Mouse (Mus musculus) thymus, adult 2 months (tissue): Measurements from ENCODE around the gene Dglucy. TPM values are rescaled to one million over a fixed set of nuclear protein-coding genes. Genes with fewer than 3 reads are reported as not detected.
"Not testable (repeated sequence)": the region's sequence is repeated elsewhere in the genome, so short reads cannot be mapped to it uniquely, and the experiment has no call there.

Experiments
- DNase-seq: peaks from one replicate; pipeline ENCODE4 v3.0.0; 2021
- H3K27ac ChIP-seq: fragments of 200-500 bp; 2 replicates; pipeline ENCODE4 v1.5.1; 2012; ENCODE audit warnings: low read length, control low read depth; ENCODE audit not compliant: control insufficient read depth, insufficient read depth
- H3K27me3 ChIP-seq: fragments of 200-500 bp; 2 replicates; pipeline ENCODE4 v1.6.1; 2012; ENCODE audit warnings: mild to moderate bottlenecking, low read length, moderate library complexity, mixed read lengths; ENCODE audit not compliant: control insufficient read depth, insufficient read depth
- H3K36me3 ChIP-seq: fragments of 200-500 bp; 2 replicates; pipeline ENCODE4 v1.6.1; 2012; ENCODE audit warnings: mild to moderate bottlenecking, low read length, moderate library complexity; ENCODE audit not compliant: control insufficient read depth, insufficient read depth
- H3K4me1 ChIP-seq: fragments of 200-500 bp; replicated peaks from 2 replicates; pipeline ENCODE4 v1.6.1; 2012; ENCODE audit warnings: low read length; ENCODE audit not compliant: control insufficient read depth, insufficient read depth
- H3K4me3 ChIP-seq: fragments of 200-500 bp; 2 replicates; pipeline ENCODE4 v1.5.1; 2012; ENCODE audit warnings: mild to moderate bottlenecking, low read length, control low read depth, moderate library complexity; ENCODE audit not compliant: control insufficient read depth, insufficient read depth
- CTCF ChIP-seq: fragments of 200-500 bp; IDR thresholded peaks from 2 replicates; pipeline ENCODE4 v1.5.1; 2012; ENCODE audit warnings: mild to moderate bottlenecking, control low read depth, low read length, moderate library complexity, borderline replicate concordance; ENCODE audit not compliant: control insufficient read depth, poor library complexity, insufficient read depth; ENCODE audit errors: extremely low read depth
- POLR2A ChIP-seq: fragments of 200-500 bp; IDR thresholded peaks from 2 replicates; pipeline ENCODE4 v1.6.1; 2012; ENCODE audit warnings: mild to moderate bottlenecking, low read length, control low read depth, moderate library complexity; ENCODE audit not compliant: control insufficient read depth, poor library complexity, insufficient read depth; ENCODE audit errors: extremely low read depth
- WGBS: fragments of 180-500 bp; shearing (Covaris S2); methylation state at CpG from one replicate; pipeline ENCODE4 v1.1.7; 2018; 5-methylcytosine and 5-hydroxymethylcytosine counted together
- polyA plus RNA-seq: library from polyadenylated mRNA; depleted of rRNA; stranded (reverse); fragments of >200 nt; gene quantifications from 2 replicates; pipeline ENCODE4 v1.2.3, GENCODE M21; 2012

Dglucy gene
- polyA plus RNA-seq, 1 experiment: 8.6 TPM

DNA sequence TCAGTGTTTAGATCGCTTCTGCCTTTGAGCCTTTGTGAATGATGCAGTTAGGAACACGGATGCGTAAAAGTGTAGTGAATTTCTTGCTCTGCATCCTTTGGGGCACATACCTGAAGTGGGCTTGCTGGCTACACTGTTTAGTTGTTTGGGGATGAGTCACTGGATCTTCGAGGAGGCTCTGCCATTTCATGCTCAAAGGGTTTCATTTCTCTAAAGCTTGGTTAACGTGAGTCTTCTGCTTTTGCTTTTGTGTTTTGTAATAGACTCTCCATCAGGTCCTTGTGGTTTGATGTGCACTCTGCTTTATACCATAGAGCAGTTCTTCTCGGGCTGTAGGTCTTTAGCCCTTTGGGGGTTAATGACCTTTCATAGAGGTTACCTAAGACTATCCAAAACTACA, 12.6 kb downstream of the Dglucy start:
- no peaks in the 10 kb centered on the region for H3K4me1 ChIP-seq
- no peak overlapping the region for H3K27ac ChIP-seq
- no peak for DNase-seq

DNA sequence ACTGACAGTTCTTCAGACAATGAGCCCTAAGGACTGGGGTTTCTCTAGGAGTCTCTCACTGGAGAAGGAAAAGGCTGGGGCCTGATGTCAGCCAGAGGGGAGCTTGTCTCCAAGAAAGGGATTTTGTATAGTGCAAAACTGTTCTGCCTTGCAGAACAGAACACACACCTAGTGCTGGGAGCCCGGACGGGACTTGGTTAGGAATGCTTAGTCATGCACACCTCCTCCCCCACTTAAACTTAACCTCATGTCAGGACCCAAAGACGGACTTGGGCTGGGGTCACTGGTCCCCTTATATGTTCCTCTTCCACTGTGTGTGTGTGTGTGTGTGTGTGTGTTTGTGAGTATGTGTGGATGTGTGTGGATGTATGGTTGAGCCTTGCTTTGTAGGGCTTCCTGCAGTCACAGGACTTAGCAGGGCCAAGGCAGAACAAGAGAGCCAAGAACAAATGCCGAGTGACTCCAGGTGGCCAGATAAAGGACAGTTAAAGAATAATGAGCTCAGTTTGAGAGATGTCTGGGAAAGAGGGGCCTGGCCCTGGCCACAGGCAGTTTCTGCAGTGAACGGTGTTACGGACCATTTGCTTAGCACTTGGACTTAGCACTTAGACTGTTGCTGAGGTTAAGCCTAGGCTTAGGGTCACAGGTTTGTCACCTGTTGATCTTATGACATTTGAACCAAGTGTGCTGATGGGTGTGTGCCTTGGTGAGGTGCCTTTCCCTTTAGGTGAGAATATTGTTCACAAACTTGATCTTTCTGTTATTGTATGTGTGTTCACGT, 15.8 kb downstream of the Dglucy start:
- H3K4me1 ChIP-seq: no peaks in the 10 kb centered on the region
- no peaks in the 10 kb centered on the region for H3K36me3 ChIP-seq
- 85% methylated on average over 7 of the region's 7 CpGs for WGBS
- H3K27me3 ChIP-seq: no peaks in the 10 kb centered on the region
- no peak for TF ChIP-seq CTCF
- TF ChIP-seq POLR2A: no peak
- H3K27ac ChIP-seq: no peak overlapping the region
- DNase-seq: no peak
- no peak overlapping the region for H3K4me3 ChIP-seq

More for the DNA sequence above, 12.6 kb downstream of the Dglucy start:
- 69% methylated on average over 6 of the region's 6 CpGs for WGBS
- TF ChIP-seq CTCF (no peak), POLR2A (no peak)
- Histone ChIP-seq H3K4me3 (no peak overlapping the region), H3K27me3 (no peaks in the 10 kb centered on the region), H3K36me3 (no peaks in the 10 kb centered on the region)

DNA sequence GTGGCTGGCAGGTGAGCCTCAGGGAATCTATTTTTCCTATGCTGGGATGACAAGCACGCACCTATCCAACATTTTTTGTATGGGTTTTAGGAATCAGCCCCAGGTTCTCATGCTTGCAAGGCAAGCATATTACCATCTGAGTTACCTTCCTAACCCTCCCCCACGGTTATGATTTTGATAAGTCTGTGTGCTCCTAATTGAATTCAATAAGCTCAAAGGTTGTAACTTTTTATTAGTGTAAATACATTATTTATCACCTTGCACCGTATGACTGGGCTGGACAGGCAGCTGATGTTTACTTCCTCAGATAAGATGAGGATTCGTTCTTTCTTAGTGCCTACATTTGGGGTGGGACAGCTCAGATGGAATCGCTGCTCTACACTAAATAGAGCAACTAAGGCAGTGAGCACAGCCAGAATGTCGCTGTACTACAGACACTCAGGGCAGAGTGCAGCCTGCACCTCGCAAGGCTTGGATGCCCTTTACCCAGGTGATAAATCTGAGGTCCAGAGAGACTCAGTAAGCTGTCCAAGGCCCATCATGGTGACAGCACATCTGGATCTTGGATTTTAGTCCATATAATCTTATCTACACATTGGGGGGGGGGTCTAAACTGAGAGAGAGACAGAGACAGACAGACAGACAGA, 16.7 kb downstream of the Dglucy start:
- TF ChIP-seq CTCF (no peak), POLR2A (no peak)
- no peak for DNase-seq
- Histone ChIP-seq H3K4me1 (no peaks in the 10 kb centered on the region), H3K27ac (no peak overlapping the region), H3K4me3 (no peak overlapping the region), H3K27me3 (no peaks in the 10 kb centered on the region), H3K36me3 (no peaks in the 10 kb centered on the region)
- WGBS: 98% methylated on average over 7 of the region's 7 CpGs

DNA sequence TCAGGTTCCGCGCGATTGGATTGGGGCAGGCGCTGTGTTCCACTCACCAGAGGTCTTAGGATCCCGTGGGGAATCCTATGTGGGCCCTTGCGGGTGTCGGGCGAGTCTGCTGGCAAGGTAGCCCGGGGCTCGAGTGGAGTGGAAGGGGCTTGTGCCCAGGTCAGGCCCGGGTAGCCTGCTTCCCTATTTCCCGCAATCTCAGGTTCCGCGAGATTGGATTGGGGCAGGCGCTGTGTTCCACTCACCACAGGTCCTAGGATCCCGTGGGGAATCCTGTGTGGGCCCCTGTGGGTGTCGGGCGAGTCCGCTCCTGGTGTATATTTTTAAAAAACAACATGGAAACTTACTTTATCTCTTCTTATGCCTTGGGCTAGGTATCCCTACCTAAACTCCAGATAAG, 24.5 kb downstream of the Dglucy start:
- not testable (repeated sequence) for H3K27ac ChIP-seq, DNase-seq, H3K4me1 ChIP-seq, H3K27me3 ChIP-seq, H3K4me3 ChIP-seq, H3K36me3 ChIP-seq
- 98% methylated on average over 19 of the region's 19 CpGs for WGBS

DNA sequence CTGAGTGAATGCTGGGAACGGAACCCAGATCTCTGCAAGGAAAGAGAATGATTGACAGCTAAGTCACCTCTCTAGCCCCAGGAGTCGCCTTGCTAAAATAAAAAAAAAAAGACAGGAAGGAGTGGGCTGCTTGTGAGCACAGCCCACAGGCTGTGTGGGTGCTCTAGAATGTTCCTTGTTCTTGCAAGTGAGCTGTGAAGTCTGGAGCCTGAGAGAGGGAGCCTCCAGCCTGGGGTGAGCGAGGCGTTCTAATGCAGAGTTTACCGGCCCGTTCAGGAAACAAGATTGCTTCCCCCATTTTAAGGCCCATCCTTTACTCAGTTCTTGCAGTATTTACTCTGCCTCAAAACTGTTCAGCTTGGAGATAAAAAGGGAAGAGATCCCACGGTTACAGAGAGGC, 28.4 kb downstream of the Dglucy start:
- Histone ChIP-seq H3K4me3 (no peak overlapping the region), H3K4me1 (peaks cover 5% of the 10 kb centered on the region), H3K27ac (no peak overlapping the region), H3K27me3 (no peaks in the 10 kb centered on the region), H3K36me3 (no peaks in the 10 kb centered on the region)
- 40% methylated on average over 7 of the region's 7 CpGs for WGBS
- no peak for DNase-seq
- TF ChIP-seq CTCF (no peak), POLR2A (no peak)

DNA sequence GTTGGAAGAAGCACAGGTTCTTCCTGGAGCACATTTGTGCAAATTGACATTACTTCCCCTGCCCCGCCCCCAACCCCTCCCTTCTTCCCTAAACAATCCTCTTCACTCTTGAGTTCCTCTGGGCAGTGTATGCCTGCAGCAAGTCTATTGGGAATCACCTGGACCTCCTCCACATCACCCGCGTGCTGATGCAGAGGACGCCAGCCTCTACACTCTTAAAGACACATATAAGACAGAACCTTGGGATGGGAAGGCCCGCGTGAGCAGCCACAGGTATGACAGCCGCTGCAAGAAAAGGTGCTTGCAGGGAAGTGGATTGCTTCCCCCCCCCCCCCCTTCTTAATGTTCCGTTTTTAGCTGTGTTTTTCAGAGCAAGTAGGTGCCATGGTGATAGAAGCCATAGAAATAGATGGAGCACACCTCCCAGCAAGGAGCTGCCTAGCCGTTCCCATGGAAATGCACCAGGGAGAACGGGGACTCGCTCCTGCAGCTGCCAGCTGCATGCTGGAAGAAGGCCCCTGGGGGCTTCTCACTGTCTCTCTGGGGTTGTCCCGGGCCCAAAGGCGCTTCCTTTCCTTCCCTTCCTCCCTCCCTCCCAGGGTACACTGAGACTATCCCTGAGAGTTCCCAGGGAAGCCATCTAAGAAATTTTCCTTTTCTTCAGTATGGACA, 29.9 kb downstream of the Dglucy start:
- Histone ChIP-seq H3K4me3 (no peak overlapping the region), H3K27me3 (no peaks in the 10 kb centered on the region), H3K36me3 (no peaks in the 10 kb centered on the region), H3K27ac (no peak overlapping the region), H3K4me1 (peaks cover 5% of the 10 kb centered on the region)
- WGBS: 93% methylated on average over 13 of the region's 13 CpGs
- TF ChIP-seq CTCF (no peak), POLR2A (no peak)
- no peak for DNase-seq

DNA sequence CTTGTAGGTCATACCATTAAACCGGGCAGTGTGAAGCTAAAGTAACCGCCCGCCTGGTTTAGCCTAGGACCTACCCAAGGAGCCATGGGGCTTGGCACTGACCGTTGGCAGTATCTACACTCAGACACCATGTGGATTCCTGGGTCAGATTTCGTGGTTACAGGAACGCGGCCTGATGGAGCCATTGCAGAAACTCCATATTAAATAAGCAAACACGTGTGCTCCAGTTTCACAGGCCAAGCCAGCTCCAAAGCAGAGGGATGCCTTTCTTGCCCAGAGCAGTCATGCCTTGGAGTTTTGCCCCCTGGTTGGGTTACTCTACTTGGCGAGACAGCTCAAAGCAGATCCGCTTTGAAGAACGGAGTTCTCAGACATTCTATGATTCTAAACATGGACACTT, 31.7 kb downstream of the Dglucy start:
- WGBS: 95% methylated on average over 11 of the region's 11 CpGs
- TF ChIP-seq POLR2A: no peak
- no peak for TF ChIP-seq CTCF
- H3K27ac ChIP-seq: no peak overlapping the region
- no peaks in the 10 kb centered on the region for H3K27me3 ChIP-seq
- H3K4me1 ChIP-seq: peaks cover 5% of the 10 kb centered on the region
- no peak for DNase-seq
- no peaks in the 10 kb centered on the region for H3K36me3 ChIP-seq
- no peak overlapping the region for H3K4me3 ChIP-seq
